Mouse (Mus musculus): ENCODE data around the gene Arhgap31.

Gene Arhgap31

GRCm38 (mm10) chr16:38649431-38649827 lies 63.6 kb downstream of the Arhgap31 start:
- no peak for DNase-seq (ENCODE audit: low read depth)

- DNase-seq (ENCODE audit: low read depth): no peak
Observed at GRCm38 (mm10) chr16:38648783-38649430, 64.2 kb downstream of the Arhgap31 start.

GRCm38 (mm10) chr16:38648155-38648554 lies 64.9 kb downstream of the Arhgap31 start:
- no peak for DNase-seq (ENCODE audit: low read depth)

- DNase-seq (ENCODE audit: low read depth): no peak
Observed at GRCm38 (mm10) chr16:38644455-38644854, 68.6 kb downstream of the Arhgap31 start.

- DNase-seq (ENCODE audit: low read depth): no peak
Observed at GRCm38 (mm10) chr16:38637085-38637484, 76.0 kb downstream of the Arhgap31 start.

GRCm38 (mm10) chr16:38636682-38637081 lies 76.4 kb downstream of the Arhgap31 start:
- DNase-seq (ENCODE audit: low read depth): peak; percentile 60

- DNase-seq (ENCODE audit: low read depth): peak; percentile 66
Observed at GRCm38 (mm10) chr16:38635833-38636390, 77.2 kb downstream of the Arhgap31 start.

- DNase-seq (ENCODE audit: low read depth): peak; percentile 83
Observed at GRCm38 (mm10) chr16:38632147-38632546, 80.9 kb downstream of the Arhgap31 start.

- DNase-seq (ENCODE audit: low read depth): no peak
Observed at GRCm38 (mm10) chr16:38625811-38626369, 87.2 kb downstream of the Arhgap31 start.

- no peak for DNase-seq (ENCODE audit: low read depth)
Observed at GRCm38 (mm10) chr16:38625411-38625810, 87.7 kb downstream of the Arhgap31 start.

- no peak for DNase-seq (ENCODE audit: low read depth)
Observed at GRCm38 (mm10) chr16:38624303-38624702, 88.8 kb downstream of the Arhgap31 start.

GRCm38 (mm10) chr16:38622283-38622682 lies 90.8 kb downstream of the Arhgap31 start:
- peak; percentile 66 for DNase-seq (ENCODE audit: low read depth)

GRCm38 (mm10) chr16:38620696-38621450 lies 92.2 kb downstream of the Arhgap31 start:
- DNase-seq (ENCODE audit: low read depth): no peak

GRCm38 (mm10) chr16:38619054-38619453 lies 94.0 kb downstream of the Arhgap31 start:
- peak; percentile 87 for DNase-seq (ENCODE audit: low read depth)

GRCm38 (mm10) chr16:38617977-38618376 lies 95.1 kb downstream of the Arhgap31 start:
- no peak for DNase-seq (ENCODE audit: low read depth)

GRCm38 (mm10) chr16:38613646-38614045 lies 99.4 kb downstream of the Arhgap31 start:
- DNase-seq (ENCODE audit: low read depth): no peak

GRCm38 (mm10) chr16:38612646-38613045 lies 100.4 kb downstream of the Arhgap31 start:
- DNase-seq (ENCODE audit: low read depth): no peak

GRCm38 (mm10) chr16:38609092-38609491 lies 104.0 kb downstream of the Arhgap31 start:
- no peak for DNase-seq (ENCODE audit: low read depth)

GRCm38 (mm10) chr16:38608687-38609086 lies 104.4 kb downstream of the Arhgap31 start:
- DNase-seq (ENCODE audit: low read depth): no peak

GRCm38 (mm10) chr16:38606509-38606908 lies 106.6 kb downstream of the Arhgap31 start:
- no peak for DNase-seq (ENCODE audit: low read depth)

- DNase-seq (ENCODE audit: low read depth): no peak
Observed at GRCm38 (mm10) chr16:38602989-38603804, 109.9 kb downstream of the Arhgap31 start.

Measured in naive thymus-derived CD4-positive, alpha-beta T cell, adult 2 months (primary cell).